Mouse (Mus musculus): ENCODE results near the gene Ap1ar.

GRCm38 (mm10) chr3:127881684-127882083, 44.4 kb upstream of the Ap1ar start:
- TF ChIP-seq CTCF (IDR thresholded peaks at IDR 0.05; ENCODE audit: insufficient read depth, low read length), result no peak
- TF ChIP-seq POLR2A (IDR thresholded peaks at IDR 0.05; ENCODE audit: borderline replicate concordance, extremely low read depth, low read depth, low read length), result no peak
